Mouse (Mus musculus) G1E-ER4 (cell line): ENCODE results near the gene Rbm39. TPM values are rescaled to one million over a fixed set of nuclear protein-coding genes. Genes with fewer than 3 reads are reported as not detected.
A peak's percentile ranks its signal among the peaks of the same experiment; 100 is the strongest.

Source experiments
- GATA1 ChIP-seq: IDR thresholded peaks from one replicate; pipeline ENCODE4 v1.8.0; 2012; ENCODE audit warnings: low read length, inconsistent platforms
- polyA plus RNA-seq: library from polyadenylated mRNA; stranded (reverse); fragments of >175 nt; gene quantifications from 2 replicates; pipeline ENCODE4 v1.2.3, GENCODE M21; 2012

Gene Rbm39
- 409 and 506 TPM in 2 replicates for polyA plus RNA-seq

DNA sequence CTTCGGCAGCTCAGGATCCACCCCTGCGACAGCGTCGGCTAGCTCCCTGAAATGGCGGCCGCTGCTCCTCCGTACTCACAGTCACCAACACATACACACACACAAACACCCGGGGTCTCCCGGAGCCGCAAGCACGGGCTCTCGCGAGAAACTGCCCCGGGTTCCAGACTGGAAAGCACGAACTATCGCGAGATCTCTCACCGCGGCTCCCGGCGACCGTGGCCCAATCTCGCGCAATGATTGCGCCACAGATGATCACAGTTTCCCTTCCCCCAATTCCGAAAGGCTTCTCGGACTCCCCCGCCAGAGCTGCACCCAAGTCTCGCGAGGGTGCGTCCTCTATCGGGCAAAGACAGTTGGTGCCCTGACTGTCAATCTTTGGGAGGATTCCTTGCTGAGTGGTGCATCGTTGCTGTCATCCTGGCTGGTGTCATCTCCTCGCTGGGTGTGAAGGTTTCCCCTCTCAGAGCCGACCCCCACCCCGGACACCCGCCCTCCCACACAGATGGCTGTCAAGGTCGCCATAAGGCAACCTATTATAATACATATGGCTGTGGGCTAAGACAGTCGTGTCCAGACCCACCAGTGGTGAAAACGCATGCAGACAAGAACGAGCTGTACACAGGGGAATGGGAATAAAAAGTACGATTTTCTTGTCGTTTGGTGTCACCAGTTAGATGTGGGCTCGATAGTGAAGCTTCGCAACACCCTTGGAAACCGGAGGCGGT, at the start of gene Rbm39:
TSS of gene Rbm39 (minus strand) at position 145 of the 728 bp plus-strand sequence.
- TF ChIP-seq GATA1: no peak

DNA sequence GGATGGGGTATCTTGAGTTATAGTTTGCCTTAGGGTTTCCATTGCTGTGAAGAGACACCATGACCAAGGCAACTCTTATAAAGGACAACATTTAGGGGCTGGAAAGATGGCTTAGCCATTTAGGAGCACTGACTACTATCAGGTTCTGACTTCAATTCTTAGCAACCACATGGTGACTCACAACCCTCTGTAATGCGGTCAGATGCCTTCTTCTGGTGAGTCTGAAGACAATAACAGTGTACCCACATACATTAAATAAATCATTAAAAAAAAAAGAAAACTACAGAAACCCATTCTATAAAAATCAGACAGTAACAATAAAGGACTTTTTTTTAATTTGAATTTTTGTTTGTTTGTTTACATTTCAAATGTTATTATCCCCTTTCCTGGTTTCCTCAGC, 49.1 kb upstream of the Rbm39 start:
- TF ChIP-seq GATA1: no peak

DNA sequence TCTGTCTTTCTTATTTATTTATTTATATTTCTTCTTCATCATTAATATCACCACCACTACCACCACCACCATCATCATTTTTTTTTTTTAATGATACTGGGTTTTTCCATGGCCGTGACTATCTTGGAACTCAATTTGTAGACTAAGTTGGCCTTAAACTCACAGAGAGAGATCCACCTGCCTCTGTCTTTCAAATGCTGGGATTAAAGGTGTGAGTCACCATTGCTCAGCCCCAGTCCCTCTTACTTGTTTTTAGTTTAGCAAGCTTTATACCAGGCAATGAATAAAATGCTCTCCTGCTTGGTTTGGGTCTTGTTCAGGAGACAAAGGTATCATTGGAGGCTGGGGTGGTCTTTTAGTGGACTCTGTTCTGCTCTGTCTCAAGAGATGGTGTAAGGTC, 47.7 kb upstream of the Rbm39 start:
- TF ChIP-seq GATA1: no peak

DNA sequence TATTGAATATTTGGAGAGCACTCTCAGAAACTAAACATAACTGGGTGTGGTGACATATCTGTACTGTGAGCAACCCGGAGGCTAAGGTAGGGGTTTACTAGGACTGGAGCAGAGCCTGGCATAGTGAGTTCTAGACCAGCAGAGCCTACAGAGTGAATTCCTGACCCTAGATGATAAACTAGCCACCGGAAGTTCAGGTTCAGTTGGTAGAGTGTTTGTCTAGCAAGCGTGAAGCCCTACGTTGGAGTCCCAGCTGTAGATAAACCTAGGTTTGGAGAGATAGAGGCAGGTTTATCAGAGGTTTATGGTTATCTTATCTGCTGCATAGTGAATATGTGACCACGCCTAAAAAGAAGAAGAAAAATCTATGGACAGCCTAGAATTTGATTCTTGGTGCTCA, 44.0 kb upstream of the Rbm39 start:
- peak; percentile 34 for TF ChIP-seq GATA1

DNA sequence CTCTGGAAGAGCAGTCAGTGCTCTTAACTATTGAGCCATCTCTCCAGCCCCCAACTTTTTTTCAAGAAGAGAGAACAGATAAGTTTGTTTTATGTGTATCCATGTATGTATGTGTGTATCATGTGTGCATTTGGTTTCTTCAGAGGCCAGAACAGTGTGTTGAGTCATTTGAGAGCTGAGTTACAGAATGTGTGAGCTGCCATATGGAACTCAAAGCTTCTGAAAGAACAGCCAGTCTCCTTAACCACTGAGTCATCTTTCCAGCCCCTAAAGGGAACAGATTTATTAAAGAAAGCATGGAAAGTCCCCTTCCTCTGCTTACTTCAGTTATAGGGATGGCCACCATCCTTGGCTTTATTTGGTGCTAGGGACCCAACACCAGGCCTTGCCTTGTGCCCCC, 42.1 kb upstream of the Rbm39 start:
- TF ChIP-seq GATA1: no peak

DNA sequence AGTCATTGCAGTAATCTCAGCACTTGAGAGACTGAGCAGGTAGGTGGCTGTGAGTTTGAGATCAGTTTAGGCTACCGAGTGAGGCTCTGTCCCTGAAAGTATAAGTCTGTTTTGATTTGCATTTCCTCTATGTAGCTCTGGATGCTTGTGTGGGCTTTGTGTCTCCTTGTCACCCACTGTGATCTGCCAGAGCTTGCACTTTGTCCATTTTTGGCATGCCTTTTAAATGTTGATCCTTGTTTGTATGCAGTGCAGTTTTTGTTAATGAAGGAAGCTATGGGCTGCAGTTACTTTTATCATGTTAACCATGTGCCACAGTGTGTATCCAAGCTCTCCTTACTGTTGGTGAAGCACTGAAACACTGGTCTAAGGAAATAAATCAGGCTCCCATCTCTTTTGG, 37.7 kb upstream of the Rbm39 start:
- no peak for TF ChIP-seq GATA1

DNA sequence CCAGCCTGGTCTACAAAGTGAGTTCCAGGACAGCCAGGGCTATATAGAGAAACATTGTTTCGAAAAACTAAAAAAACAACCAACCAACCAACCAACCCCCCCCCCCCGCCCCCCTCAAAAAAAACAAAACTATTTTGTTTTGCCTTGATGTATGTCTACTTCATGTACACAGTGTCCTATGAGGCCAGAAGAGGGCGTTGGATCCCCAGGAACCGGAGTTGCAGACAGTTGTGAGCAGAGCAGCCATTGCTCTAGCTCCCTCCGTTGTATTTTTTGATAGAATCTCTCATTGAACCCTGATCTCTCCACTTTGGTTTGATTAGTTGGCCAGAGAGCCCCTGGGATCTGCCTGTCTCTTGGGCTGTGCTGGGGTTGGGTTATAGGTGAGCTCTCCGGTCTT, 23.9 kb upstream of the Rbm39 start:
- TF ChIP-seq GATA1: no peak

DNA sequence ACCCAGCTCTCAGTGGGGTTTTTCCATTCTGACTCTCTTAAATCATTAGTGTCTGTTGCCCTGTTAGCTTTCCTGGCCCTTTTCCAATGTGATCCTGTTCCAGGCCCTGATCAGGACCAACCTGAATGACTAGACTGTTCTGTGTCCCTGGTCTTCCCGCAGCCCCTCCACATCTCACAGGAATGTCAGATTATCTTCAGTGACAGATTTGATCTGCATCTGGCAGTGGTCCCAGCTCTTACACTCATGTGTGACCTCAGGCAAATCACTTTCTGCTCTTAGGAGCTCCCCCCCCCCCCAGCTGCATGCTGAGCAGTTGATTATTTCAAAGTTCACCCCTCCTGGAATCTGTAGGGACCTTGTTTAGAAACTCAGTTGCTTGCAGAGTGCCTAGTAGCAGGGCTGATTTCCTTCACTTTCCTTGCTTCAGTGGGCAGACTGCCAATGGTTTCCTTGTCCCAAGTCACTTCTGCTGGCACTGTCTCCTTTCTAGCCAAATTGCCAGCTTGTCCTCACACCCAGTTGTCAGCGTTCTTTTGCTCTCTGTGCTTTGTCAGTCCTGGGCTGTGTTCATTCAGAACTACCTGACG, 22.9 kb upstream of the Rbm39 start:
- TF ChIP-seq GATA1: no peak

DNA sequence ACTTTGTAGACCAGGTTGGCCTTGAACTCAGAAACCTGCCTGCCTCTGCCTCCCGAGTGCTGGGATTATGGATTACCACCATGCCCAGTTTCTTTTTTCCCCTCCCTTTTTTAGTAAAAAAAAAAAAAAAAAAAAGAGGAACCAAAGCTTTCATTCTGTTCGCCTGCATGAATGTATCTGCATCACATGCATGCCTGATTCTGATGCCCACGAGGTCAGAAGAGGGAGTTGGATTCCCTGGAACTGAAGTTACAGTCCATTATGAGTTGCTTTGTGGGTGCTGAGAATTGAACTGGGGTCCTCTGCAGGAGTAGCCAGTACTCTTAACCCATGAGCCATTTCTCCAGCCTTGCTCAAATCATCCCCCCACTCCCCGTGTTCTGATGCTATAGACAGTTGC, 21.4 kb upstream of the Rbm39 start:
- no peak for TF ChIP-seq GATA1

DNA sequence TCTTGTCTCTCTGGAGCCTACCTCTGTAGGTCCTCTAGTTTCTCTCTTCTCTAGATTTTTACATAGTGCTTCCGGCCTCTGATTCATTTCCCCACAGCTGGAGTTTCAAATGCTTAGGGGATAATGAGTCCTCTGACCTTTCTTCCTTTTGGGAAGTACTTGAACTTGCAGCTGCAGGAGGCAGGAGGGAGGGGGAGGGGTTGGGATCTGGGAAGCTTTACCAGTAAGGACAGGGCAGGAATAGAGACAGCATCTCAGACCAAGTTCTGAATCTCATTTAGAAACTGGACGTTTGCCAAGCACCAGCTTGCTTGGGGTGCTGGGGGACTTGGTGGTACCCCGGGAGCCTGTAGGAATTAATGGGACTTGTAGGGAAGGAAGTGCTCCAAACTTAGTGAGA, 19.9 kb upstream of the Rbm39 start:
- TF ChIP-seq GATA1: no peak

DNA sequence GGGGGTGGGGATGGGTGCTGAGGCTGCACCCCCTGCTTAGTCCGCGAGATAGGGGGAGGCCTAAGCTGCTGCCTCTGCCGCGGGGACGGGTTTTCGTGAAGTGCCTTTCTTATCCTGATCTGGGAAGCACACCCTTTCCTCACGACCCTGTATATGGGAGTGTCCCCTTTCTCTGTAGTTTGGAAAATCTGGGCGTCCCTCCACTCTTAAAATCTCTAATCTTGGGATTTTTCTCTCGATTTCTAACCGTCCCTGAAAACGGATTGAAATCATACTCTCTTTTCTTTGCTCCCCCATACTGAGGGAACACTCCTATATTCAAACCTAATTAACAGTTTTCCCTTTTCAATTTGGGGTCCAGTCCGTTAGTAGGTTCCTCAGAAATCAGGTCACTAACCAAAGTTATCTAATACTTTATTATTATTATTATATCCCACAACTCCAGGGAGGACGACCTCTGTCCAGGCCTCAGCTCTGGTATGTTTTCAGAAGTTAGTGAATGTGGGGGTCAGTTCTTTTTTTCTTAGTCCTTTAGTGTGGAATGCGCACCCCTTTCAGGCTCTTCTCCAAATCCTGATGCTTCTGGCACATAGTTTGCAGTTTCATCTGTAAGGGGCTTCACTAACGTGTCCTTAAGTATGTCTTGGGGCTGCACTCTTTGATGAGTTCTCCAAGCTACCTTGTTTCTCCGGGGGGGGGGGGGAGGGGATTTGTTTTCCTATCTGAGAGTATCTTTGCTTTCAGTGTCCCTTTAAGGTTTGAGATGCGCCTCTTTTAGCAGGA, 17.3 kb upstream of the Rbm39 start:
- TF ChIP-seq GATA1: no peak

DNA sequence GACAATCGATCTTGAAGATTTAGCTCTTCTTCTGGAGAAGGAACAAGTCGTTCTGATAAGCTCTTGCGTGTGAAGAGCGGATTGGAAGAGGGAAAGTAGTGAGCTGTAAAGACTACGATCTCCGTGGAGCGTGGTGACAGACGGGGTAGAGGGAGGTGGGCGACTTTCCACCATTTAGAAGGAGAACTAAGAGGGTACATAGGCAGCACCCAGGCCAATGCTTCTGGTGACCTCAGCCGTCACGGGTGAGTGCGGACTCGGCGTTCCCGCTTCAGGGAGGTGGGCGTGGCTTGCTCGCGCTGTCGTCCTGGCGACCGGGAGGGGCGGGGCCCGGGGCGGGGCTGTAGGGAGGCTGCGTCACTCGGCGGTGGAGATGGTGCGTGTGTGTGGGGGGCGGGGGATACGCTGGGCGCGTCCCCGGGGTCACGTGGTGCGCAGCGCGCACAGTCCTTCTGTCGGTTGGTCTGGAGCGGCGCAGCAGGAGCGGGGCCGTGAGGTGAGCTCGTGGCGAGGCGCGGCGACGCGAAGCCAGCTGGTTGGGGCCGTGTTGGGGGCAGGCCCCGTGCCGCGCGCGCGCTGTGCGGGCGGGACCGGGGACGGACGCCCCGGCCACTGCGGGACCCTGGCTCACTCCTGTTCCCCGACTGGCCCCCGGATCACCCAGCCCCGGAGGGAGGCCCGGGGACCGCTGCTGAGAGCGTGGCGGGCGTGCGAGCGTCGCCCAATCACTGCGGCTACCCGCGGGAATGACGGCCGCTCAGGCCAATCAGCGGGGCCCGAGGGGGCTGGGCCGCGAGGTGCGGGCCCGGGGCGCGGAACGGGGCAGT, 16.5 kb upstream of the Rbm39 start, which contains the start of gene Phf20:
TSS of gene Phf20 (plus strand) at position 165 of the 827 bp plus-strand sequence.
- no peak for TF ChIP-seq GATA1

DNA sequence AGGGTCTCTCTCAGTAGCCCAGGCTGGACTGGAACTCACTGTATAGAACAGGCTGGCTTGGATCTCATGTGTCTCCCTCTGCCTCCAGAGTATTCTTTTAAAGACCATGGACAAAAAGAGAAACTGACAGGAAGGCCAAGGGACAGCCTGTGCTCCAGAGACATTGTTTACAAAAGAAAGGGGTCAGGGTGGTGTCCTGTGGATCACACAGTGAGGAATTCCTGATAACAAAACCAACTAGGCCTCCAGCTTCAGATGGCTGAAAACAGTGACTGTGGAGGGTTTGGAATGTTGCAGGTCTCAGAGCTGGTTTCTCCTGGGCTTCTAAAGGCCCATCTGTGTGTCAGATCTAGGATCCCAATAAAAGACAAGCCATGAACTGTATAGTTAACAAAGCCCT, 14.5 kb upstream of the Rbm39 start:
- no peak for TF ChIP-seq GATA1

DNA sequence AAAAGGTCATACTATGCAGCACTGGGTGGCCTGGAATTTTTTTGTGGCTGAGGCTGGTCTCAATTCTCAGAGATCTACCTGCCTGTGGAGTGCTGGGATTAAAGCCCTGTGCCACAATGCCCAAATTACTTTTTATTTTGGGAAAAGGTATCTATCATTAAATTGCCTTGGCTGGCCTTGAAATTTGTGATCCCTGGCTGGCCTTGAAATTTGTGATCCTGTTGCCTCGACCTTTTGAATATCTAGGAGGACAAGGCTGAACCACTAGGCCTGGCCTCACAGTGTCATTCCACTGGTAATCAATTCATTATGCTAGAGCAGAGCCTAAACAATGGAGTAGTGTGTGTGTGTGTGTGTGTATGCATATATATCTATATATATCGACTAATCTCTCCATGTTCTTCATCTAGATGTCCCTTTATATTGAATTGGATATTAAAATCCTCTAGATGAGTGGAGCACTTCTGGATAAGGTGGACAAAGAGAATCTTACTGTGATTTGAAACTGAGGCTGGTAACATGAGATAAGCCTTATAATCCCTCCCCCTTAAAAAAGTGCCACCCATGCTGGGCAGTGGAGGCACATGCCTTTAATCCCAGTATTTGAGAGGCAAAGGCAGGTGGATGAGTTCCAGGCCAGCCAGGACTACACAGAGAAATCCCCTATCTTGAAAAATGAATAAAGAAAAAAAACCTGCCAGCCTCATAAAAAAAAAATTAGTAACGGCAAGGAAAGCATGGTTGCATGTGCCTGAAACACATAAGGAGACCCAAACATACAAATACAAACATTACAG, 13.2 kb upstream of the Rbm39 start:
- no peak for TF ChIP-seq GATA1

DNA sequence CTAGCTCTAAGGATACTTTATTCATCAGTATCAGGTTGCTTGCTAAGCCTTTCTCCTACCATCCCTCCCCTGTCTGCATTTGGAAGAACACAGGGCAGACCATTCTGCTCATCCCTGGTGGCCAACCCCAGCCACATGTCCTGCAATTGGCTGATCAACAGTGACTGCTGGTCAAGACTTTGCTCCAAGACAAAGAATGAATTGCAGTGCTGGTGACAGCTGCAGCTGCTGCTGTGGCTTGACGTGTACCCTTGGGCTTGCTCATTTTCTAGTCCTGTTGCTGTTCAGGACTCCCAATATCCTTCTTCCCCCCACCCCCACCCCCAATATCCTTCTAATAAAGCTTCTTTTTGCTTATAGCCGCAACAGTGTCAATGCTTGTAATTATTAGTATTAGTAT, 12.0 kb upstream of the Rbm39 start:
- TF ChIP-seq GATA1: no peak

DNA sequence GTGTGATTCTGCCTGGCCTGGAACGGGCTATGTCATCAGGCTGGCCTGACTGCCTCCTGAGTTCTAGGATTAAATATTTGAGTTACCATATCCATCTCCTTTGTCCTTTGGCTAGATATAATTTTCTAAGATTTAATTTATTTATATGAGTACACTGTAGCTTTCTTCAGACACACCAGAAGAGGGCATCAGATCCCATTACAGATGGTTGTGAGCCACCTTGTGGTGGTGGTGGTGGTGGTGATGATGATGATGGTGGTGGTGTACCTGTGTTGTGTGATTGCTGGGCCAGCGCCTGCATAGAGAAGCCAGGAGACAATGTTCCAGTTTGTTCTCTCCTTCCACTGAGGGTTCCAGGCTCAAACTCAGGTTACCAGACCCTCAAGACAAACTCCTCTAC, 11.5 kb upstream of the Rbm39 start:
- no peak for TF ChIP-seq GATA1
